Mouse (Mus musculus) urinary bladder, adult 18-20 months (tissue): Measurements from ENCODE around the gene Sned1.
"Not testable (repeated sequence)": the region's sequence is repeated elsewhere in the genome, so short reads cannot be mapped to it uniquely, and the experiment has no call there.

Experiments used
- DNase-seq, 2 experiments: peaks; one replicate each; pipeline ENCODE4 v3.0.0; 2022; ENCODE audit warnings: low spot score in 2 of 2, mixed read lengths in 2 of 2

Gene Sned1

GRCm38 (mm10) chr1:93235576-93236544 is at the start of gene Sned1:
Gene Sned1 (plus strand): TSS chr1:93235841.
- peak; percentile 90 to 91 for DNase-seq

DNA sequence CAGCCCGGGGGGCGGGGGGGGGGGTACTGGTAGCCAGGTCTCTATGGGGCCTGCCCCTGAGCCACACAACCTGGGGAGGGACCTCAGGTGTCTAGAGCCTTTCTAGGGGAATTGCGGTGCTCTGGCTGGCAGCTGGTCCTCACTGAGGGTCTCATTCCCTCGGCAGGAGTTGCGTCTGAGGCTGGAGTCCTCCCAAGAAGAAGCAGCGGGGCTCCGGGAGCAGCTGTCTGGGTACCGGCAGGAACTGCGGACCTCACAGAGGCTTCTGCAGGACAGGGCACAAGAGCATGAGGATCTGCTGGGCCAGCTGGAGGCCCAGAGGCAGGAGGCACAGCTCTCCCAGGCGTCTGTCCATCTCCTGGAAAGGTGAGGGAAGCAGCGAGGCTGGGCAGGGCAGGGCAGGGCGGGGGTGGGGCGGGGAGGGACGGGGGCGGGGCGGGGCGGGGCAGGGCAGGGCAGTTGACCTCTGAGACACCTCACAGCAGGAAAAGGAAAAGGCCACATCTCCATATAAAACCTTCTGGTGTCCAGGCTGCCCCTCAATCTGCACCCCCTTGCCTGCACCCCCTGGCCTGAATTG is 44.8 kb upstream of the Sned1 start:
- no peak for DNase-seq

- no peak for DNase-seq
Observed at GRCm38 (mm10) chr1:93194961-93195360, 40.7 kb upstream of the Sned1 start.

DNA sequence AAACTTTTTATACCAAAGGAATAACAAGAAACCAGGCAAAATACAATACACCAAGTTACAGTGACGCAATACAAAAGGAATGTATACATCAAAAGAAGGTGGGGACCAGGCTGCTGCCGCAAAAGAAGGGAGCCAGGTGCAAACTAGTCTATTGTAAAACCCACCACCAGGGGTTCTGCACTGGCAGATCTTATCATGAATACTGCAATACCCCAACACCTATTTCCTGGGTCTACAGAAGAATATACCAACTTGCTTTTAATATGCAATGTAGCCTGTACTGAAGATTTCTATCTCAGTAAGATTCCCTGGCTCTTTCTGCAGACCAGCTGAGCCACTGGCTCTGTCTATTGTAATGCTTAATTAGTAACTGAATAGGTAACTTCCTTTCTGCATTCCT is 38.2 kb upstream of the Sned1 start:
- not testable (repeated sequence) for DNase-seq

DNA sequence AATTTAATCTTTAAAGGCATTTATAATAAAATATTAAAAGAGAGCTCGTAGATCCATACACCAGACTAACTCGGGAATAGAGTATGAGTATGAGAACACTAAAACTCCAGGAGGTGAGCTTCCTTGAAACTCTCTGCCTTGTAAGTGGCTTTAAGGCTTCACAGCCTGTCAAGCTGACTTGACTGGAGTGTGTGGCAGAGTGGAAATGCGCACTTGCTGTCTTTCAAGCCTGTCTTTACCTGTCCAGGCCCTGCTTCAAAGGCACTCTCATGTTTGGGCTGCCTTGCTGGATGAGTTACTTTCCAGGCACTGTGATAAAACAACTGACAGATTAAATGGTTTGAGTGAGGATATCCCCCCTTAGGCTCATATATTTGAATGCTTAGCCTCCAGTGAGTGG is 37.7 kb upstream of the Sned1 start:
- DNase-seq: no peak

GRCm38 (mm10) chr1:93206277-93206970 is 29.2 kb upstream of the Sned1 start:
- no peak for DNase-seq

GRCm38 (mm10) chr1:93207536-93208064 is 28.0 kb upstream of the Sned1 start:
- DNase-seq: no peak

GRCm38 (mm10) chr1:93210213-93210641 is 25.4 kb upstream of the Sned1 start:
- DNase-seq: peak; percentile 63 to 84

DNA sequence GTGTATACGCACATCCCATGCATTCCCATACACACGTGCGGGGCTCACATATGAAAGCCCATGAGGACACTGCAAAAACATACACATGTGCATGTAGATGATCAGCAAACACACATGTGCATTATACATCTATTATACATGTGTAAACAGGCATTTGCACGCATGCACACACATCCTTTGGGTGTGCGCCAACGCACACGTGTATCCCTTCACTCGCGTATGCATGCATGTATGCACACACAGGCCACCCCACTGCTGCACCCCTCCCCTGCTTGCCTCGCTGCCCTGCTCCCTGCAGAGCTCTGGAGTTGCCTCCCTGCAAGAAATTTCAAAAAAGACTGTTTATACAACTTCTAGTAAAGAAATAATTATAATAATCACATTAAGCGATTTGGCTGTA is 24.6 kb upstream of the Sned1 start:
- no peak for DNase-seq

- no peak for DNase-seq
Observed at GRCm38 (mm10) chr1:93211549-93212220, 24.0 kb upstream of the Sned1 start.

GRCm38 (mm10) chr1:93212441-93212840 is 23.2 kb upstream of the Sned1 start:
- DNase-seq: no peak

- DNase-seq: no peak
Observed at GRCm38 (mm10) chr1:93214612-93215011, 21.0 kb upstream of the Sned1 start.

GRCm38 (mm10) chr1:93216839-93217497 is 18.7 kb upstream of the Sned1 start:
- DNase-seq: no peak

- no peak for DNase-seq
Observed at GRCm38 (mm10) chr1:93217530-93217929, 18.1 kb upstream of the Sned1 start.

DNA sequence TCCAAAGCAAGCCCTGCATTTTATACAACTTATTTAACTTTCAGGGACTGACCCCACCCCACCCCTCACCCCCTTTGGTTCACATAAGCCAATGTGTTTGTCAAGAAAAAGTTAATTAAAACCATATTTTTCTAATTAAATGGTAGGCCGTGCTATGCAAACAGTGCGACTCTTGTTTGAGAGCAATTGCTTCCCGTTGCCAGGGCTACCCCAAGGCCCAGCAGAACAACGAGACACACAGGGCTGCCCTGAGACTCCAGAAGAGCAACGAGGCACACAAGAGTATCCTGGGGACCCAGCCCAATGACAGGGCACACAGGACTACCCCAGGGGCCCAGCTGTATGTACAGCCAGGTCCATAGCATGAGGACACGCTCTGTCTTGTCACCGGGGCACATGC is 14.9 kb upstream of the Sned1 start:
- no peak for DNase-seq

DNA sequence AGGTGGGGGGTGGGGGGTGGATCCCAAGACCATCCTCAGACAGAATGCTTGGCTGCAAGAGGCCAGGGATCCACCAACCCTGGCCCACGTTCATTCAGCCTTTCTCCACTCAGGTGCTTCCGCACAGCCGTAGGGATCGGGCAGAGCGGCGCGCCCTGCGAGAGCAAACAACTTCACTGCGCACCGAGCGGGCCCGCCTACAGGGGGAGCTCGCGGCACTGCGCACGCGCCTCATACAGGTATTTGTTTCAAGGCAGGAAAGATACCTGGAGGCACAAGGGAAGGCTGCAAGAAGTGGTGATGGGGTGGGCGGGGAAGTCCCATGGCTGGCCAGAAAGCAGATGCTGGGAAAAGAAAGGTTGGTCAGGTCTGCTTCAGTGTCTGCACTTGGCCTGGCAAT is 11.7 kb upstream of the Sned1 start:
- DNase-seq: peak; percentile 45 to 76

- DNase-seq: no peak
Observed at GRCm38 (mm10) chr1:93225226-93225625, 10.4 kb upstream of the Sned1 start.

GRCm38 (mm10) chr1:93225731-93226520 is 9.7 kb upstream of the Sned1 start:
- DNase-seq: no peak

DNA sequence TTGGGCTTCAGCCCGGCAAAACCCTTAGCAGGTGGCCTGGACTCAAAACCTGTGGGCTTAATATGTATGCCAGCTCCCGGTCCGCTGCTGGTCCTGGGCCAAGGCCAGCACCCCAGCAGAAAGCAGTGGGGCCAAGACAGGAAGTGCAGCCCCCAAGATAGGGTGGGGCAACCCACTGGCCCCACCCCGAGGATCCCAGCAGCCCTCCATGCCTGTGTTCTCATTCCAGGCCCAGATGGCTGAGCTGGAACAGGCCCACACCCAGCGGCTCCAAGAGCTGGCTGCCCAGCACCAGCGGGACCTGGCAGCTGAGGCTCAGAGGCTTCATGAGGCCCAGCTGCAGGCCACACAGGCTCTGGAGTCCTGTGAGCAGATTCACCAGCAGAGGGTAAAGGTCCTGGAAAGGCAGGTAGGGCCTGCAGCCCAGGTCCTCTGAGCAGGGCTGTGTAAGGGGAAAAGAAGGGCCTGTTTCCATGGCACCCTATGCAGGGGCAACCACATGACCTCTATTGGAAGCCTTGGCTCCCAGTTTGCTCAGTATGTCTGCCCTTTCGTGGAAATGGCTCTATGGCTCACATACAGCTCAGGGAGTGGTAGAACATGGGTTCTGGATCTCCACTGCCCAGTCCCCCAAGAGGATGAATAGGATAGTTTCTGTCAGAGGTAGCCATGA is 8.2 kb upstream of the Sned1 start:
- DNase-seq: no peak

DNA sequence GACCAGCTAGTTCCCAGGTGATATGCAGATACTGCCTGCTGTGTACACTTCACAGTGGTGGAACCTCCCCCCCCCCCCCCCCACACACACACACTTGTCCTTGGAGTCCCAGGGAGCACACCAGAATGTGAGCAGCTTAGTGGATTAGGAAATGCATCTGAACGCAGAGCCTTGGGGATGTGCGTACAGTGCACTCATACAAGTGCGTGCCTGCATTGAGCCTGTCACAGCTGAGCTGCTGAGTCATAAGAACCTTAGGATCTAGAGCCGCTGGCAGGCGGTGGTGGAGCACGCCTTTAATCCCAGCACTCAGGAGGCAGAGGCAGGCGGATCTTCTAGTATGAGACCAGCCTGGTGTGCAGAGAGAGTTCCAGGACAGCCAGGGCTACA is 7.7 kb upstream of the Sned1 start:
- DNase-seq: no peak
